Mouse (Mus musculus) limb, embryonic 11.5 days (tissue): Measurements from ENCODE around the gene Rmi1. TPM values are rescaled to one million over a fixed set of nuclear protein-coding genes. Genes with fewer than 3 reads are reported as not detected.

Experiments used
- microRNA counts: library from miRNA; unstranded; fragments of <30 nt; microRNA quantifications from one replicate; lab custom pipeline; 2016
- microRNA-seq: library from miRNA; unstranded; fragments of <30 nt; microRNA quantifications from one replicate; pipeline ENCODE4, GENCODE M21; 2016
- polyA plus RNA-seq: library from polyadenylated mRNA; unstranded; fragments of >200 nt; fragmentation: Nextera tagmentation; extraction: Ambion mirVana; gene quantifications from 2 replicates; pipeline ENCODE4 v1.2.1, GENCODE M21; 2014

The Rmi1 gene
- polyA plus RNA-seq, 1 experiment from 2014 or later, result 33.2 TPM

MicroRNAs encoded within 50 kb of the gene (microRNA counts, 519-probe panel; counts per million panel counts)
- microRNA mmu-miR-7a (lab: Ali Mortazavi, UCI), result 3,397 counts per million, percentile 43 among the panel's probes with 10 or more counts

Small RNA genes lying within 50 kb of the gene (microRNA-seq; reads per million reads assigned to microRNA genes)
- 143 reads per million, percentile 54 among the genes with 10 or more reads in this experiment for gene Mir7-1

Other genes starting within 250 kb of the Rmi1 start
- gene Idnk, start 244.6 kb upstream of the Rmi1 start, polyA plus RNA-seq, result 39.4 and 42.1 TPM in 2 replicates
- 136 and 160 TPM in 2 replicates for gene Ubqln1, start 186.6 kb upstream of the Rmi1 start, polyA plus RNA-seq
- gene Gkap1, start 126.5 kb upstream of the Rmi1 start, polyA plus RNA-seq, result 22.9 and 23.3 TPM in 2 replicates
- 1.0 and 1.1 TPM in 2 replicates for gene Kif27, start 43.1 kb upstream of the Rmi1 start, polyA plus RNA-seq
- 21.0 and 22.5 TPM in 2 replicates for gene 2210016F16Rik, start 17.0 kb upstream of the Rmi1 start, polyA plus RNA-seq
- gene Hnrnpk, start 1.1 kb downstream of the Rmi1 start, polyA plus RNA-seq, result 2,216 and 2,331 TPM in 2 replicates
- gene Slc28a3, start 208.6 kb downstream of the Rmi1 start, polyA plus RNA-seq, result 0.03 TPM in 1 of 2 replicates, not detected in the other